Mouse (Mus musculus) hindbrain, embryonic 16.5 days (tissue): Measurements from ENCODE around the gene 2310039H08Rik. TPM values are rescaled to one million over a fixed set of nuclear protein-coding genes. Genes with fewer than 3 reads are reported as not detected.
"Not testable (repeated sequence)": the region's sequence is repeated elsewhere in the genome, so short reads cannot be mapped to it uniquely, and the experiment has no call there.

Experiments
- ATAC-seq: fragments of 200-750 bp; cut with Nextera tagmentation; 2 replicates; pipeline ENCODE4 v1.8.0; 2017; ENCODE audit warnings: moderate TSS enrichment, moderate library complexity
- H3K27ac ChIP-seq: fragments of 300-500 bp; sonication (generic); 2 replicates; pipeline ENCODE4 v1.5.1; 2014; ENCODE audit warnings: low read depth, mild to moderate bottlenecking, control low read depth, low read length, moderate library complexity
- H3K27me3 ChIP-seq: fragments of 300-500 bp; sonication (generic); replicated peaks from 2 replicates; pipeline ENCODE4 v1.6.1; 2014; ENCODE audit warnings: low read length; ENCODE audit not compliant: control insufficient read depth, insufficient read depth
- H3K36me3 ChIP-seq: fragments of 300-500 bp; sonication (generic); 2 replicates; pipeline ENCODE4 v1.6.1; 2014; ENCODE audit warnings: mild to moderate bottlenecking, low read length, moderate library complexity, mixed read lengths; ENCODE audit not compliant: control insufficient read depth, insufficient read depth
- H3K4me1 ChIP-seq: fragments of 300-500 bp; sonication (generic); 2 replicates; pipeline ENCODE4 v1.6.1; 2014; ENCODE audit warnings: low read depth, low read length; ENCODE audit not compliant: control insufficient read depth, insufficient read depth
- H3K4me2 ChIP-seq: fragments of 300-500 bp; sonication (generic); 2 replicates; pipeline ENCODE4 v1.6.1; 2014; ENCODE audit warnings: mild to moderate bottlenecking, low read length, control low read depth, moderate library complexity
- H3K4me3 ChIP-seq: fragments of 300-500 bp; sonication (generic); 2 replicates; pipeline ENCODE4 v1.5.1; 2014; ENCODE audit warnings: mild to moderate bottlenecking, low read length, control low read depth, moderate library complexity
- H3K9ac ChIP-seq: fragments of 300-500 bp; sonication (generic); 2 replicates; pipeline ENCODE4 v1.6.1; 2014; ENCODE audit warnings: low read depth, mild to moderate bottlenecking, control low read depth, low read length, moderate library complexity
- H3K9me3 ChIP-seq: fragments of 300-500 bp; sonication (generic); 2 replicates; pipeline ENCODE4 v1.6.1; 2014; ENCODE audit warnings: mild to moderate bottlenecking, low read length, moderate library complexity; ENCODE audit not compliant: control insufficient read depth
- WGBS: fragments of 180-500 bp; shearing (Covaris S2); extraction: QIAGEN DNeasy Blood & Tissue Kit; methylation state at CpG from one replicate; pipeline ENCODE4 v1.1.7; 2014; 5-methylcytosine and 5-hydroxymethylcytosine counted together
- polyA plus RNA-seq: library from polyadenylated mRNA; unstranded; fragments of >200 nt; fragmentation: Nextera tagmentation; extraction: Ambion mirVana; gene quantifications from 2 replicates; pipeline ENCODE4 v1.2.1, GENCODE M21; 2015

2310039H08Rik gene
- polyA plus RNA-seq, 1 experiment from 2014 or later: 57.2 TPM

DNA sequence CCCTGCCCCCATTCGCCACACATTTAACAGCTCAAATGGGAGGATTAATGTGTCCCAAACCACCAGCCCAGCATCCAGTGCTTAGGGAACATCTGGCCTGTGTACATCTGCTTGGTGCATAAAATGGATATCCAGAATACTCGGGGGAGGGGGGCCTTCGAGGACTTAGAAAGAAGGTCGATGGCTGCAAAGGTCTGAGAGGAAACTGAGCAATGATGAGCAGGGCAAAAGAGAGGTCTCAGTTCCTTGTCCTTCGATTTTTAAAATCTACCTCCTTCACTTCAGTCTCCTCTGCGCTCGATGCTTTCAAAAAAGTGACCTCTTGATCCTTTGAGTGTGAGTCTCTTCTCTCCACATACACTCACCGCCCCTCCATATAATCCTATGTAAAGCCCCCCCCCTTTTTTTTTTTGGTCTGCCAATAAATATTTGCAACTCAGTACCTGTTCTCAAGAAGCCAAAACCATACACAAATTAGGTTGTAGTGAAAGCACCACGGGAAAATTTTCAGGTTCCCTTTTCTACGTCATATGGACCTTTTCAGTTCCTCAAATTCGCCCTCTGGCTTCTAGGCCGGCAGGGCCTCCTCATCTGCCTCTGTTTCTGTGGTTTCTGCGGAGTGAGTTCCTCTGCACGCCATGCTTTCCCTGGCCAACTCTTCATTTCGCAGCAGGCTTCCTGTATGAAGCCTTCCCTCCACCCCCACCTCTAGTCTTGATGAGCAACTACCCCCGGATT, 21.2 kb upstream of the 2310039H08Rik start:
- WGBS: 32% methylated on average over 16 of the region's 16 CpGs
- ATAC-seq: no peak
- Histone ChIP-seq H3K9ac (peak overlapping the region; percentile 80), H3K36me3 (peaks cover 3% of the 10 kb centered on the region; the same call in 1 of the 2 replicates), H3K4me2 (peak overlapping the region; percentile 74), H3K9me3 (no peaks in the 10 kb centered on the region), H3K27me3 (no peaks in the 10 kb centered on the region), H3K27ac (peak overlapping the region; percentile 85), H3K4me1 (peaks cover 13% of the 10 kb centered on the region), H3K4me3 (peak overlapping the region; percentile 78)

DNA sequence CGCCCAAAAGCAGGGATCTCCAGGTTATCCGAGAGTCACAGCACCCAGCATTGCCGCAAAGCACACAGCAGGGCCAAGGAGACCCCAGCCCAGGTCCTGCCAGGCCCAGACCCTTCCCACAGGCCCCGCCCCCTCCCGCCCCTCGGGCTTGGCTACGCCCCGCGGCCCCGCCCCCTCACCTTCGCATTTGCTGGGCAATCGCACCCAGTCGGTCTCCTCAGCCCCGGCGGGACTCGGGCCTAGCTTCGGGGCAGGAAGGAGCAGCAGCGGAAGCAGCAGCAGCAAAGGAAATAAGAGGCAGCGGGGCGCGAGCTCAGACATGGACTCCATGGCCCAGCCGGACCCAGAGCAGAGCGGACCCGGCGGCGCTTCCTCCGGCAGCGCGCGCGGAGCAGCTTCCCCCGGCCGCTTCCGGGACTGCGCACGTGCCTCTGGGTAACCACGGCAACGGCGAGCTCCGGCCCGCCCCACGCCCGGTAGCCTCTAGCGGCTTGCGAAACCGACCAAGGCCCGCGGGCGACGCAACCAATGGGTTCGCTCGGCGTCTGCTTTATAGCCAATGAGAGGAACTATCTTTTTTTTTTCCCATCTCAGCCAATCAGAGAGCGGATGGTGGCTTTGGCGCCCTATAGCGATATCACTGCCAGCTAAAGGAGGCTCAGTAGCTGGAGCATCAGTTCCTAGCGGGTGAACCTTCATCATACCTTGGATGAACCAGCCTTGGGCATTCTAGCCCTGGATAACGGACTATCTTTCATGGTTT, 20.5 kb upstream of the 2310039H08Rik start, which contains the start of gene Cnpy3:
Cnpy3 (minus strand) TSS at position 421 of the 763 bp plus-strand sequence.
- Histone ChIP-seq H3K4me3 (peak within 1 kb of the TSS; percentile 78), H3K9ac (peak within 1 kb of the TSS; percentile 80), H3K4me1 (peaks cover 13% of the 10 kb centered on the region), H3K27me3 (no peaks in the 10 kb centered on the region), H3K4me2 (peak within 1 kb of the TSS; percentile 74), H3K36me3 (0 out of 2 replicates have a peak, but pooled peaks cover 2% of the 10 kb centered on the region), H3K9me3 (no peaks in the 10 kb centered on the region), H3K27ac (peak within 1 kb of the TSS; percentile 85)
- peak; percentile 99 for ATAC-seq
- WGBS: under 1% methylated on average over 58 of the region's 58 CpGs

DNA sequence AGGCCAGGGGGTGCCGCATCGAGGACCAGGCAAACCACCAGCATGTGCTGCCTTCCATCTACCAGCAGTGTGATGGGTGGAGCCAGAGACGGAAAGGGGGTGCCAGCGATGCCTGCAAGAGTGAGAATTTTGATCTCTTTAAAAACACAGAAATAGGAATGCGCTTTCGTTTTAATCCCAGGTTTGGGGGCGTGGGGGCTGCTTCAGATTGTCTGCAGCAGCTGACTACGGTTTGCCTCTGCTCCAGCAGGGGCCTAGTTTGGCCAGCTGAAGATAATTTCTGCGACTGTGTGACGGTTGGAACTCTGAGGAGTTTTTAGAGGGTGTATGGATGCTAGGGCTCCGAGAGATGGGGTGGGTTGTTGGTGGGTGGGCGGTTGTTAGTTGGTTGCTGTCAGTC, 13.7 kb upstream of the 2310039H08Rik start:
- H3K9ac ChIP-seq: no peak overlapping the region
- no peaks in the 10 kb centered on the region for H3K36me3 ChIP-seq
- H3K9me3 ChIP-seq: no peaks in the 10 kb centered on the region
- no peak overlapping the region for H3K4me3 ChIP-seq
- no peak overlapping the region for H3K27ac ChIP-seq
- 84% methylated on average over 12 of the region's 12 CpGs for WGBS
- H3K4me2 ChIP-seq: no peak overlapping the region
- no peaks in the 10 kb centered on the region for H3K4me1 ChIP-seq
- H3K27me3 ChIP-seq: no peaks in the 10 kb centered on the region
- ATAC-seq: no peak

DNA sequence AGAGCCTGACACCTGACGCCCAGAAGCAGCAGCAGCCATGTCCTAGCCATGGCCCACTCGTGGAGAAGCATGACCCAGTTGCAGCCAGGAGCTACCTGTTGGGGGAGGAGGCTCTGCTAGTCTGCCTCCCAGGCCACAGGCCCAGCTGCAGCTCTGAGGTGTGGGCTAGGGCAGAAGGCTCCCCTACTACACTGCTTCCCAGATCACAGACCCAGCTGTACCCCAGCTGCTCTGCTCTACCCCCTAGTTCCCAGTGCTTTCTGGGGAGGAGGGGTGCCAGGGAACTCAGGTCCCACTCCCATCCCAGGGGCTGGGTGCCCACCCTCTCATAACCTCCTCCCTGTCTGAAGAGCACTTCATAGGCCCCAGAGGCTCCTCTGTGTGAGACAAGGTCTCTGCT, 8.9 kb upstream of the 2310039H08Rik start, which contains the start of gene Ptcra:
Ptcra (minus strand) TSS at position 169 of the 400 bp plus-strand sequence.
- Histone ChIP-seq H3K36me3 (no peaks in the 10 kb centered on the region), H3K4me3 (no peak within 1 kb of the TSS), H3K9me3 (no peaks in the 10 kb centered on the region), H3K9ac (no peak within 1 kb of the TSS), H3K27ac (no peak within 1 kb of the TSS), H3K4me1 (no peaks in the 10 kb centered on the region), H3K4me2 (no peak within 1 kb of the TSS), H3K27me3 (no peaks in the 10 kb centered on the region)
- no peak for ATAC-seq
- WGBS: 63% methylated on average over 2 of the region's 2 CpGs

DNA sequence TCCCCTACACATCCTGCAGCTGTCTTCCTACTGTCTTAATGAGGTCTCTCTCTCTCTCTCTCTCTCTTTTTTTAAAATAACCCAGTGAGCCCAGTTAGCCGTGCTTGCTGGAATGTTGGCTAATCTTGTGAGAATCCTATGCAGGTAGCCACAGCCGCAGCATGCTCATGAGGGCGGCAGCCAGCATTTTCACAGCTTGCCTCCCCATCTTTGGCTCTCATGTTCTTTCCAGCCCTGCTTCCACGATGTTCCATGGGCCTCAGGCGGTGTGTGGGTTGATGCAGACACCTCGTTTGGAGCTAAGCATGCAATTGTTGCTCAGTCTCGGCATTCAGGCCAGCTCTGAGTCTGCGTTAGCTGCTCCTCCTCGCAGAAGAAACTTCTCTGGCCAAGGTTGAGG, 7.5 kb upstream of the 2310039H08Rik start:
- H3K36me3 ChIP-seq, H3K4me2 ChIP-seq, H3K9ac ChIP-seq, H3K4me3 ChIP-seq, H3K9me3 ChIP-seq, ATAC-seq, H3K27me3 ChIP-seq, H3K4me1 ChIP-seq, H3K27ac ChIP-seq: not testable (repeated sequence)
- 69% methylated on average over 8 of the region's 9 CpGs for WGBS

DNA sequence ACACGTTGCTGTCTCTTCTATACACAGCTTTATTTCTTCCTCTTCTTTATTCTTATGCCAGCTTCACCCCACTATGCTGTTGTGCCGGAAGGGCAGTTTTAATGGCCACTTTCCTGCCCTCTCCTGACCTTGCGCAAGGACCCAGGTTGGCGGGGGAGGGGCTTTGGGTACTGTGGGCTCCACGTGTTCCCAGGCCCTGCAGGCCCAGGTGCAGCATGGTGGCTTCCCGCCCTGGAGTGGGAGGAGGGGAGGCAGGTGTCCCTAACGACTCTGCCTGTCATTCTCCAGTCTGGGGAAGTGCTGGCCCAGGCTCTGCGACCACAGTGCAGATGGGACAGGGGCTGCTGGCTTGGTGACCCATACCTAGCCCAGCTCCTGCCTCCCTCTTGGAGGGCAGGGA, 4.6 kb upstream of the 2310039H08Rik start:
- WGBS: 59% methylated on average over 8 of the region's 8 CpGs
- no peak for ATAC-seq
- Histone ChIP-seq H3K4me1 (peaks cover 6% of the 10 kb centered on the region), H3K27ac (no peak overlapping the region), H3K27me3 (no peaks in the 10 kb centered on the region), H3K9ac (no peak overlapping the region), H3K9me3 (no peaks in the 10 kb centered on the region), H3K4me2 (no peak overlapping the region), H3K36me3 (no peaks in the 10 kb centered on the region), H3K4me3 (no peak overlapping the region)

DNA sequence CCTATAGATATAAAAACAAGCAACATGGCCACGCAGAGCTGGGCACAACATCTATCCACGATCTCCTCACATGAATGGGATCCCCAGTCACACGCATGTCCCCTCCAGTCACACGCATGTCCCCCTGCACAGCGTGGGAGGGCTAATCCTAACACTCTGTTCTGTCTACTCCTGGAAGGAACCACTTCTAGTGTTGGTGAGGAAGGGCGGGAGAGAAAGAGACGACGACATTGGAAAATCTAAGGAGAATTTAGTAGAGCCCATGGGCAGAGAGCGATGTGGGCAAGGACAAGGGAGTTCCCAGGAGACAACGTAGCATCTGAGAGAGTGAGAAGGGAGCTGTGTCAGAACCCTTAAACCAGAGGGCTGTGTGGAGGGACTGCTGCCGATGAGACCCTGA, 1.9 kb upstream of the 2310039H08Rik start:
- no peak overlapping the region for H3K4me3 ChIP-seq
- no peak for ATAC-seq
- no peak overlapping the region for H3K9ac ChIP-seq
- 93% methylated on average over 11 of the region's 11 CpGs for WGBS
- H3K27me3 ChIP-seq: no peaks in the 10 kb centered on the region
- H3K9me3 ChIP-seq: no peaks in the 10 kb centered on the region
- no peak overlapping the region for H3K4me2 ChIP-seq
- H3K4me1 ChIP-seq: peaks cover 16% of the 10 kb centered on the region
- peaks cover 6% of the 10 kb centered on the region for H3K36me3 ChIP-seq
- no peak overlapping the region for H3K27ac ChIP-seq

DNA sequence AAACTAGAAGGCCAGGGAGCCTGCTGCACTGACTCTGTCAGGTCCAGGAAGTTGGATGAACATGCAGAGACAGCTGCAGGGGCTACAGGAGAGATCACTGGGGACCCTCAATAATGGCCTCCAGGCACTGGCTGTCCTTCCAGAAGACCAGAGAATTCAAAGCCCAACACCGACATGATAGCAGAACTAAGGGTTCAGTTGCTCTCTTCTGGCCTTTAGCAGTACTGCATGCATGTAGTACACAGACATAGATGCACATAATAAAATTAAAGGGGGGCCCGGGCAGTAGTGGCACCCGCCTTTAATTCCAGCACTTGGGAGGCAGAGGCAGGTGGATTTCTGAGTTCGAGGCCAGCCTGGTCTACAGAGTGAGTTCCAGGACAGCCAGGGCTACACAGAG, 1.4 kb upstream of the 2310039H08Rik start:
- H3K9ac ChIP-seq: no peak overlapping the region
- WGBS: 81% methylated on average over 4 of the region's 4 CpGs

DNA sequence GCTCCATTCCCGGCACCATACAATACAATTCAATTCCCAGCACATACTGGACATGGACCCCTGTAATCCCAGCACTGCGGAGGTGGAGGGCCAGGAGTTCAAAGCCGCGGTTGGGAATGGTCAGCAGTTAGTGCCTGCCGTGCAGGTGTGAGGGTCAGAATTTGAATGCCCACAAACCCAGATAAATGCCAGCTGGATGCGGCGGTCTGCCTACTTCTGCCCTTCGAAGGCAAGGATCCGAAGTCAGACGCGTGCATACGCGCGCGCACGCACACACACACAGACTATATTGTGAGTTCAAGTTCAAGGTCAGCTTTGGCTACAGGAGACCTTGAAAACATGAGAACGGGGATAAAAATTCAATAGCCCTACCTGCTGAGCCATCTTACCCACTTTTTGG, 819 bp upstream of the 2310039H08Rik start:
- peak overlapping the region; percentile 93 for H3K4me3 ChIP-seq
- H3K36me3 ChIP-seq: peaks cover 16% of the 10 kb centered on the region
- no peaks in the 10 kb centered on the region for H3K27me3 ChIP-seq
- ATAC-seq: no peak
- H3K4me2 ChIP-seq: peak overlapping the region; percentile 89
- H3K4me1 ChIP-seq: peaks cover 16% of the 10 kb centered on the region
- peak overlapping the region; percentile 88 for H3K9ac ChIP-seq
- no peaks in the 10 kb centered on the region for H3K9me3 ChIP-seq
- 64% methylated on average over 17 of the region's 17 CpGs for WGBS
- peak overlapping the region; percentile 84 for H3K27ac ChIP-seq

More for the DNA sequence above, 1.4 kb upstream of the 2310039H08Rik start:
- H3K36me3 ChIP-seq: peaks cover 10% of the 10 kb centered on the region
- peaks cover 16% of the 10 kb centered on the region for H3K4me1 ChIP-seq
- no peaks in the 10 kb centered on the region for H3K27me3 ChIP-seq
- ATAC-seq: no peak
- no peak overlapping the region for H3K4me2 ChIP-seq
- H3K27ac ChIP-seq: no peak overlapping the region
- no peak overlapping the region for H3K4me3 ChIP-seq
- H3K9me3 ChIP-seq: no peaks in the 10 kb centered on the region
